Mouse (Mus musculus) lung, adult 2 months (tissue): Measurements from ENCODE around the gene Phb2.

Experiments
- CTCF ChIP-seq: fragments of 200-500 bp; IDR thresholded peaks from 2 replicates; pipeline ENCODE4 v1.5.1; 2011; ENCODE audit warnings: mild to moderate bottlenecking, low read length, control low read depth; ENCODE audit not compliant: insufficient read depth
- POLR2A ChIP-seq: fragments of 200-500 bp; IDR thresholded peaks from 2 replicates; pipeline ENCODE4 v1.6.1; 2011; ENCODE audit warnings: low read depth, mild to moderate bottlenecking, control low read depth, low read length, borderline replicate concordance; ENCODE audit errors: extremely low read depth

DNA sequence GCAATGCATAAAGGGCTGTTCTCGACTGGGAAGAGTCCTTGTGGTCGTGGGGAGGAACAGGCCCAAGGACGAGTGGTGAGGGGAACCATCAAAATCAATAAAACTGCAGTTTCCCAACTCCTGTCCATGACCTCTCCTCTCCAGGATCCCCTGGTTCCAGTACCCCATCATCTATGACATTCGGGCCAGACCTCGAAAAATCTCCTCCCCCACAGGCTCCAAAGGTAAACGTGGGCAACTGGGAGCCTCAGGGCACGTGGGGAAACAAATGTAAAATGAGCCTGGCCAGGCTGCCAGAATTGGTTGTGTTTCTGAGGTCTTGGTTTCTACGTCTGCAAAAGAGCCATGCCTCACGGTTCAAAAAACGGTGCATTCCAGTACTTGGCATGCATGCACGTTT is 782 bp downstream of the Phb2 start:
- TF ChIP-seq CTCF = no peak
- TF ChIP-seq POLR2A = no peak
